Mouse (Mus musculus) C2C12 (cell line): ENCODE measurements around the gene Ric8b.

ENCODE experiments used
- CTCF ChIP-seq: IDR thresholded peaks from one replicate; pipeline ENCODE4 v1.5.1; 2011; ENCODE audit not compliant: control insufficient read depth, insufficient read depth, insufficient read length
- FOSL1 ChIP-seq: IDR thresholded peaks from one replicate; pipeline ENCODE4 v1.8.0; 2011; ENCODE audit warnings: mild to moderate bottlenecking, low read length; ENCODE audit not compliant: poor library complexity, insufficient read depth, severe bottlenecking
- MAX ChIP-seq: IDR thresholded peaks from one replicate; pipeline ENCODE4 v1.6.1; 2011; ENCODE audit warnings: mild to moderate bottlenecking, control low read depth
- MYOD1 ChIP-seq: IDR thresholded peaks from one replicate; pipeline ENCODE4 v1.6.1; 2011; ENCODE audit warnings: low read depth; ENCODE audit not compliant: control insufficient read depth, insufficient read length
- MYOG ChIP-seq: IDR thresholded peaks from one replicate; pipeline ENCODE4 v1.6.1; 2011; ENCODE audit not compliant: control insufficient read depth, insufficient read length; ENCODE audit errors: extremely low read depth

GRCm38 (mm10) chr10:84988650-84989049 lies 71.2 kb downstream of the Ric8b start:
- TF ChIP-seq FOSL1 (no peak), CTCF (no peak), MYOD1 (no peak), MYOG (no peak), MAX (no peak)
